Mouse (Mus musculus) liver, embryonic 14.5 days (tissue): Measurements from ENCODE around the gene Ormdl2. TPM values are rescaled to one million over a fixed set of nuclear protein-coding genes. Genes with fewer than 3 reads are reported as not detected.

Experiments used
- ATAC-seq: fragments of 200-750 bp; cut with Nextera tagmentation; 2 replicates; pipeline ENCODE4 v1.8.0; 2017; ENCODE audit warnings: moderate number of reproducible peaks, mild to moderate bottlenecking, moderate library complexity; ENCODE audit not compliant: insufficient read depth
- DNase-seq, 3 experiments: peaks; one replicate each; pipeline ENCODE4 v3.0.0-alpha.2; 2012 to 2013; ENCODE audit warnings: low read depth in 3 of 3, low spot score in 3 of 3
- H3K27ac ChIP-seq: fragments of 300-500 bp; sonication (generic); 2 replicates; pipeline ENCODE4 v1.5.1; 2014; ENCODE audit warnings: moderate library complexity, mild to moderate bottlenecking, control low read depth, inconsistent platforms
- H3K27me3 ChIP-seq: fragments of 300-500 bp; sonication (generic); 2 replicates; pipeline ENCODE4 v1.6.1; 2014; ENCODE audit warnings: mild to moderate bottlenecking, low read length, moderate library complexity; ENCODE audit not compliant: control insufficient read depth, insufficient read depth
- H3K36me3 ChIP-seq: fragments of 300-500 bp; sonication (generic); replicated peaks from 2 replicates; pipeline ENCODE4 v1.6.1; 2014; ENCODE audit warnings: low read depth; ENCODE audit not compliant: control insufficient read depth, insufficient read depth
- H3K4me1 ChIP-seq, 2 experiments: fragments of 200-500 bp in 1 of 2; fragments of 300-500 bp in 1 of 2; sonication (generic) in 1 of 2; replicated peaks; 2 replicates each; pipeline ENCODE4 v1.6.1; 2012 to 2014; ENCODE audit warnings: antibody characterized with exemption in 1 of 2, inconsistent platforms in 1 of 2, low read length in 1 of 2; ENCODE audit not compliant: control insufficient read depth in 2 of 2, insufficient read depth in 2 of 2
- H3K4me2 ChIP-seq: fragments of 300-500 bp; sonication (generic); 2 replicates; pipeline ENCODE4 v1.6.1; 2014; ENCODE audit warnings: low read depth, mild to moderate bottlenecking, control low read depth, moderate library complexity
- H3K4me3 ChIP-seq, 2 experiments: fragments of 200-500 bp in 1 of 2; fragments of 300-500 bp in 1 of 2; sonication (generic) in 1 of 2; 2 replicates each; pipeline ENCODE4 v1.5.1; 2012 to 2014; ENCODE audit warnings: low read depth in 2 of 2, low read length in 2 of 2, mild to moderate bottlenecking in 2 of 2, control low read depth in 1 of 2, inconsistent platforms in 1 of 2, moderate library complexity in 1 of 2; ENCODE audit not compliant: insufficient read depth in 1 of 2
- H3K9ac ChIP-seq: fragments of 300-500 bp; sonication (generic); replicated peaks from 2 replicates; pipeline ENCODE4 v1.6.1; 2014; ENCODE audit warnings: mild to moderate bottlenecking, control low read depth, moderate library complexity
- H3K9me3 ChIP-seq: fragments of 300-500 bp; sonication (generic); 2 replicates; pipeline ENCODE4 v1.6.1; 2016; ENCODE audit warnings: low read length, mixed read lengths; ENCODE audit not compliant: control insufficient read depth
- CTCF ChIP-seq: IDR thresholded peaks from 2 replicates; pipeline ENCODE4 v1.5.1; 2016; ENCODE audit warnings: antibody characterized with exemption, low read depth, control low read depth
- EP300 ChIP-seq: IDR thresholded peaks from 2 replicates; pipeline ENCODE4 v1.6.1; 2016; ENCODE audit warnings: antibody characterized with exemption, low read depth
- WGBS: fragments of 180-500 bp; shearing (Covaris S2); extraction: QIAGEN DNeasy Blood & Tissue Kit; methylation state at CpG from one replicate; pipeline ENCODE4 v1.1.7; 2014; ENCODE audit not compliant: insufficient replicate concordance; 5-methylcytosine and 5-hydroxymethylcytosine counted together
- polyA plus RNA-seq, 2 experiments: library from polyadenylated mRNA; depleted of rRNA in 1 of 2; stranded (reverse) in 1 of 2; unstranded in 1 of 2; fragments of >200 nt; fragmentation: Nextera tagmentation in 1 of 2; extraction: Ambion mirVana in 1 of 2; gene quantifications; 2 replicates each; pipeline versions ENCODE4 v1.2.1 to v1.2.3; 2012 to 2014

Gene Ormdl2
- polyA plus RNA-seq (2012; rRNA removed) (43.1 and 47.8 TPM in 2 replicates), polyA plus RNA-seq (2014; fragmentation: Nextera tagmentation; extraction: Ambion mirVana) (80.5 and 83.5 TPM in 2 replicates)

- peak; percentile 100 for DNase-seq
- peak; percentile 29; the same call in 1 of the 2 replicates for TF ChIP-seq CTCF
- TF ChIP-seq EP300: peak; percentile 52
- H3K27me3 ChIP-seq: no peaks in the 10 kb centered on the region
- H3K4me3 ChIP-seq: peak within 1 kb of the TSS; percentile 96
- no peaks in the 10 kb centered on the region for H3K9me3 ChIP-seq
- ATAC-seq: peak; percentile 98
- peaks cover 30% of the 10 kb centered on the region for H3K36me3 ChIP-seq
- under 1% methylated on average over 46 of the region's 46 CpGs for WGBS
- peaks cover 9 to 10% of the 10 kb centered on the region in 2 experiments for H3K4me1 ChIP-seq
- H3K4me2 ChIP-seq: peak within 1 kb of the TSS; percentile 94
- H3K9ac ChIP-seq: peak within 1 kb of the TSS; percentile 94
- peak within 1 kb of the TSS; percentile 63 for H3K27ac ChIP-seq
Observed at GRCm38 (mm10) chr10:128821358-128822056, at the start of gene Ormdl2. Ormdl2 (minus strand) TSS chr10:128821645.

DNA sequence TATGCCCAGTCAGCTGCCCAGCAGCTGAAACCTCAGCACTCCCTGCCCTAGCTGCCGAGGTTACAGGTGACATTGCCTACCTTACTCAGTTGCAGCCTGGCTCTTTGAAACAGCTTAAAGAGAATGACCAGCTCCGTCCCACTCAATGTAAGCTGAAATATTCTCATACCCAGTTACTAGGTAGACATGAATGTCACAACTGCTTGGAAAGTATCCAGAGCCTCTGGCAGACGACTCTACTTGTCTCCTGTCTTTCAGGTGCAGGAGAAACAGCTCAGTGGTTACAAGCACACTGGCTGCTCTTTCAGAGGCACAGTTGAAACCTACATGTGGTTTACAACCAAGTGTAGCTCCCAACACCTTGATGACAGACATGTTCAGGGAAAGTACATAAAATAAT, 48.9 kb upstream of the Ormdl2 start:
- ATAC-seq: no peak
- H3K27ac ChIP-seq: no peak overlapping the region
- DNase-seq: no peak
- H3K9ac ChIP-seq: no peak overlapping the region
- H3K9me3 ChIP-seq: no peaks in the 10 kb centered on the region
- no peak for TF ChIP-seq EP300
- TF ChIP-seq CTCF: no peak
- peaks cover 37% of the 10 kb centered on the region for H3K36me3 ChIP-seq
- H3K4me2 ChIP-seq: no peak overlapping the region
- no peaks in the 10 kb centered on the region for H3K4me1 ChIP-seq
- 64% methylated on average over 3 of the region's 3 CpGs for WGBS
- H3K4me3 ChIP-seq: no peak overlapping the region
- H3K27me3 ChIP-seq: no peaks in the 10 kb centered on the region

DNA sequence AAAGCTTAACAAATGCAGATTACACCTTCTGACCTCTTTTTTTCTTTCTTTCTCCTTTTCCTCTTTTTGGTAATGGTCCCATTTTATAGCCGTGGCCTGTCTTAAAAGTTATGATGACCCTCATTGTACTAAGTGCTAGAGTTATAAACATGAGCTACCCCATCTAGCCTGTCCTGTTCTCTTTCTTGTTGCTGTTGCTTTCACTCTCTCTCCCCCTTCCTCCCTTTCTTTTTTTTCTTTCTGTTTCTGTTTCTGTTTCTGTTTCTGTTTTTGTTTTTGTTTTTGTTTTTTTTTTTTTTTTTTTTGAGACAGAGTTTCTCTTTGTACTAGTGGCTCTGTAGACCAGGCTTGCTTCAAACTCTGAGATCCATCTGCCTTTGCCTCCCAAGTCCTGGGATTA, 45.1 kb upstream of the Ormdl2 start:
- DNase-seq: no peak
- no peaks in the 10 kb centered on the region for H3K27me3 ChIP-seq
- no peak for TF ChIP-seq EP300
- no peak for TF ChIP-seq CTCF
- H3K4me3 ChIP-seq: no peak overlapping the region
- no peak overlapping the region for H3K4me2 ChIP-seq
- peaks cover 14% of the 10 kb centered on the region for H3K36me3 ChIP-seq
- H3K4me1 ChIP-seq: no peaks in the 10 kb centered on the region
- 70% methylated on average over 1 of the region's 1 CpGs for WGBS
- H3K9ac ChIP-seq: no peak overlapping the region
- no peak overlapping the region for H3K27ac ChIP-seq
- no peaks in the 10 kb centered on the region for H3K9me3 ChIP-seq
- ATAC-seq: no peak

GRCm38 (mm10) chr10:128866042-128866441, 44.6 kb upstream of the Ormdl2 start:
- Histone ChIP-seq H3K9me3 (no peaks in the 10 kb centered on the region), H3K4me1 (no peaks in the 10 kb centered on the region), H3K36me3 (peaks cover 13% of the 10 kb centered on the region), H3K4me3 (no peak overlapping the region), H3K27me3 (no peaks in the 10 kb centered on the region), H3K4me2 (no peak overlapping the region), H3K27ac (no peak overlapping the region), H3K9ac (no peak overlapping the region)
- DNase-seq (no peak), ATAC-seq (no peak)
- TF ChIP-seq EP300: no peak
- TF ChIP-seq CTCF: peak; percentile 21; the same call in 1 of the 2 replicates
- 82% methylated on average over 3 of the region's 3 CpGs for WGBS

GRCm38 (mm10) chr10:128861176-128861575, 39.7 kb upstream of the Ormdl2 start:
- H3K4me1 ChIP-seq: no peaks in the 10 kb centered on the region
- no peak overlapping the region for H3K27ac ChIP-seq
- H3K9me3 ChIP-seq: no peaks in the 10 kb centered on the region
- peaks cover 28% of the 10 kb centered on the region for H3K36me3 ChIP-seq
- no peak overlapping the region for H3K4me3 ChIP-seq
- H3K9ac ChIP-seq: no peak overlapping the region
- H3K27me3 ChIP-seq: no peaks in the 10 kb centered on the region
- no peak for DNase-seq
- no peak overlapping the region for H3K4me2 ChIP-seq
- TF ChIP-seq CTCF (no peak), EP300 (no peak)
- no peak for ATAC-seq
